ENCODE assay signal across 8 mouse cellular contexts in the genomic region with DNA sequence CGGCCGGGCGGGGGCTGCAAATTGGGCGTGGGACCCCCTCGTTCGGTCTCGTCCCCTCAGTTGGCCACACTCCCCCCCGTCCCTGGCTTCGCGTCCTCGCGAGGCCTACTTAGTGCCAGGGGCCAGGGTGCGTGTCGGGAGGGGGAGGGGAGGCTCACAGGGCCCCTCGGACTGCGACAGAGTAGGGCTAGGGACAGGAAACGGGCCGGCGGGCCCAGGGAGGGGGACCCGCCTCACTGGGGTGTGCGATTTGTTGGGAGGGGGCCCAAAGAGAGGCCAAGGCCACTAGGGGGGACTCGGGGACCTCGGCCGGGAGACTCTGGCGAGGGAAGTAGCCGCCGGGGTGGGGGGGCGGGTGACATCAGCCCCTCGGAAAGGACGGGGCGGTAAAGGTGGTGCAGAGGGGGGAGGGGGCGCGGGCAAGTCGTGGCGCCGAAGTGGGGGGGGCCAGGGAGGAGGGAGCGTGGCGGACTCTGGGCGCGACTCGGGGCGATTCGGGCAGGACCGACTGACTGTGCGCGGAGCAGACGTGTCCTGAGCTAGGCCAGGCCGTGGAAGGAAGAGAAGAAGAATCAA. TPM values are rescaled to one million over a fixed set of nuclear protein-coding genes. Genes with fewer than 3 reads are reported as not detected.
DNase-seq lines count a peak whose midpoint lies in the region; ATAC-seq and TF ChIP-seq lines count a peak whose summit lies in the region.

No protein-coding gene starts in this region.

- DNase-seq in ES-CJ7 (ENCODE audit: low read depth, low spot score), result peak; percentile 60
- peak; percentile 70 for DNase-seq in heart, postnatal 0 days (ENCODE audit: low spot score)
- peak; percentile 80 to 89 for DNase-seq in kidney, postnatal 25 days
- DNase-seq in lung, postnatal 0 days (ENCODE audit: low spot score), result peak; percentile 83
- DNase-seq in ovary, postnatal 14 days (ENCODE audit: low spot score), result peak; percentile 56
- DNase-seq in thymus, postnatal 25 days, result peak; percentile 77

- no peak for TF ChIP-seq EP300 in heart, postnatal 0 days (IDR thresholded peaks at IDR 0.05; ENCODE audit: low read depth)
- no peak for TF ChIP-seq EP300 in lung, postnatal 0 days (IDR thresholded peaks at IDR 0.05)

- 0 out of 2 replicates have a peak, but pooled peaks cover 3% of the 10 kb centered on the region for H3K36me3 ChIP-seq in forebrain, embryonic 12.5 days (replicated peaks)
- H3K36me3 ChIP-seq in heart, postnatal 0 days (replicated peaks; ENCODE audit: control insufficient read depth, insufficient read depth, low read length), result no peaks in the 10 kb centered on the region
- no peaks in the 10 kb centered on the region for H3K36me3 ChIP-seq in lung, postnatal 0 days (ENCODE audit: insufficient read depth, low read length)

- peaks cover 5% of the 10 kb centered on the region; the same call in 1 of the 2 replicates for H3K27me3 ChIP-seq in forebrain, embryonic 12.5 days
- no peaks in the 10 kb centered on the region for H3K27me3 ChIP-seq in heart, postnatal 0 days (ENCODE audit: control insufficient read depth, insufficient read depth, low read length)
- no peaks in the 10 kb centered on the region for H3K27me3 ChIP-seq in lung, postnatal 0 days (replicated peaks; ENCODE audit: insufficient read depth, low read length)

- under 1% methylated on average over 39 of the region's 48 CpGs for WGBS in forebrain, embryonic 12.5 days
- WGBS in heart, postnatal 0 days, result under 1% methylated on average over 43 of the region's 48 CpGs
- WGBS in lung, postnatal 0 days, result 3% methylated on average over 31 of the region's 48 CpGs

- H3K9ac ChIP-seq in forebrain, embryonic 12.5 days, result peak overlapping the region; percentile 99
- peak overlapping the region; percentile 100 for H3K9ac ChIP-seq in heart, postnatal 0 days (replicated peaks; ENCODE audit: low read depth, low read length)
- peak overlapping the region; percentile 99 for H3K9ac ChIP-seq in lung, postnatal 0 days (replicated peaks; ENCODE audit: low read depth)

- peaks cover 53% of the 10 kb centered on the region for H3K4me1 ChIP-seq in forebrain, embryonic 12.5 days
- peaks cover 36% of the 10 kb centered on the region for H3K4me1 ChIP-seq in heart, postnatal 0 days (ENCODE audit: control insufficient read depth, insufficient read depth)
- H3K4me1 ChIP-seq in lung, postnatal 0 days (ENCODE audit: insufficient read depth, low read depth, low read length), result peaks cover 29% of the 10 kb centered on the region; the same call in 1 of the 2 replicates

- ATAC-seq in cerebellum, adult (ENCODE audit: insufficient number of reproducible peaks, low FRiP score, low TSS enrichment), result peak; percentile 14; the same call in 1 of the 2 replicates
- peak; percentile 63 for ATAC-seq in forebrain, embryonic 12.5 days (ENCODE audit: low FRiP score)
- peak; percentile 57 for ATAC-seq in heart, postnatal 0 days (ENCODE audit: insufficient read depth, low read depth)
- peak; percentile 42 for ATAC-seq in lung, postnatal 0 days

- no peaks in the 10 kb centered on the region; the same call in 1 of the 2 replicates for H3K9me3 ChIP-seq in forebrain, embryonic 12.5 days
- no peaks in the 10 kb centered on the region for H3K9me3 ChIP-seq in heart, postnatal 0 days (replicated peaks; ENCODE audit: control insufficient read depth, low read length)
- peaks cover 3% of the 10 kb centered on the region; the same call in 1 of the 2 replicates for H3K9me3 ChIP-seq in lung, postnatal 0 days (ENCODE audit: low read length)

- H3K4me2 ChIP-seq in forebrain, embryonic 12.5 days, result peak overlapping the region; percentile 70
- peak overlapping the region; percentile 78 for H3K4me2 ChIP-seq in heart, postnatal 0 days (ENCODE audit: low read depth, low read length)
- H3K4me2 ChIP-seq in lung, postnatal 0 days (replicated peaks; ENCODE audit: low read depth, low read length), result peak overlapping the region; percentile 69

- peak; percentile 18; the same call in 1 of the 2 replicates for TF ChIP-seq CTCF in heart, postnatal 0 days (IDR thresholded peaks at IDR 0.05; ENCODE audit: low read depth)
- peak; percentile 44; the same call in 1 of the 2 replicates for TF ChIP-seq CTCF in lung, postnatal 0 days (IDR thresholded peaks at IDR 0.05)

- H3K4me3 ChIP-seq in forebrain, embryonic 12.5 days (replicated peaks), result peak overlapping the region; percentile 97
- peak overlapping the region; percentile 100 for H3K4me3 ChIP-seq in heart, postnatal 0 days (ENCODE audit: low read depth, low read length)
- H3K4me3 ChIP-seq in lung, postnatal 0 days (ENCODE audit: low read depth, low read length), result peak overlapping the region; percentile 100

- peak overlapping the region; percentile 99 for H3K27ac ChIP-seq in forebrain, embryonic 12.5 days
- H3K27ac ChIP-seq in heart, postnatal 0 days (ENCODE audit: low read depth), result peak overlapping the region; percentile 100
- peak overlapping the region; percentile 98 for H3K27ac ChIP-seq in lung, postnatal 0 days (ENCODE audit: low read length)

RNA-seq across cellular contexts. Expression of gene Gm20721, which starts 15.8 kb away (rescaled TPM):
- 7.1 and 7.5 TPM in 2 replicates for polyA plus RNA-seq in forebrain, embryonic 12.5 days (2016; fragmentation: Nextera tagmentation; extraction: Ambion mirVana)
- total RNA-seq in heart, postnatal 0 days (2014; rRNA removed; ENCODE audit: low replicate concordance), result not detected in 2 replicates
- polyA plus RNA-seq in heart, postnatal 0 days (2015; fragmentation: Nextera tagmentation; extraction: Ambion mirVana), result 11.3 and 15.8 TPM in 2 replicates
- 4.8 and 9.6 TPM in 2 replicates for polyA plus RNA-seq in lung, postnatal 0 days (2015; fragmentation: Nextera tagmentation; extraction: Ambion mirVana)

RNA-seq across cellular contexts. Expression of gene Gnas, which starts 46.6 kb away (rescaled TPM):
- polyA plus RNA-seq in forebrain, embryonic 12.5 days (2016; fragmentation: Nextera tagmentation; extraction: Ambion mirVana), result 1,283 and 1,309 TPM in 2 replicates
- total RNA-seq in heart, postnatal 0 days (2014; rRNA removed; ENCODE audit: low replicate concordance), result 1,131 and 1,208 TPM in 2 replicates
- polyA plus RNA-seq in heart, postnatal 0 days (2015; fragmentation: Nextera tagmentation; extraction: Ambion mirVana), result 1,263 and 1,283 TPM in 2 replicates
- polyA plus RNA-seq in lung, postnatal 0 days (2015; fragmentation: Nextera tagmentation; extraction: Ambion mirVana), result 1,238 and 1,252 TPM in 2 replicates

Comparison
In these comparisons a context has a peak if more than half of its experiments do, and no peak if none do; other contexts are left out.
1. Peak in every context shown above with its lines: DNase-seq, ATAC-seq, H3K4me3 ChIP-seq and H3K27ac ChIP-seq.